Mouse (Mus musculus) colon, adult 2 months (tissue): ENCODE results near the gene Tmem150a. TPM values are rescaled to one million over a fixed set of nuclear protein-coding genes. Genes with fewer than 3 reads are reported as not detected.

Experiments used
- polyA plus RNA-seq: library from polyadenylated mRNA; depleted of rRNA; stranded (reverse); fragments of >200 nt; gene quantifications from 2 replicates; pipeline ENCODE4 v1.2.3, GENCODE M21; 2012; rRNA removed

Tmem150a gene
- 15.4 TPM in 2 replicates for polyA plus RNA-seq

GRCm38 (mm10) chr6:72355066-72355911 is at the start of gene Tmem150a:
Gene Tmem150a, plus strand, starts transcription at chr6:72355447.

GRCm38 (mm10) chr6:72345074-72345567 is 10.1 kb upstream of the Tmem150a start, which contains the start of gene Usp39:
Gene Usp39, minus strand, starts transcription at chr6:72345184.

DNA sequence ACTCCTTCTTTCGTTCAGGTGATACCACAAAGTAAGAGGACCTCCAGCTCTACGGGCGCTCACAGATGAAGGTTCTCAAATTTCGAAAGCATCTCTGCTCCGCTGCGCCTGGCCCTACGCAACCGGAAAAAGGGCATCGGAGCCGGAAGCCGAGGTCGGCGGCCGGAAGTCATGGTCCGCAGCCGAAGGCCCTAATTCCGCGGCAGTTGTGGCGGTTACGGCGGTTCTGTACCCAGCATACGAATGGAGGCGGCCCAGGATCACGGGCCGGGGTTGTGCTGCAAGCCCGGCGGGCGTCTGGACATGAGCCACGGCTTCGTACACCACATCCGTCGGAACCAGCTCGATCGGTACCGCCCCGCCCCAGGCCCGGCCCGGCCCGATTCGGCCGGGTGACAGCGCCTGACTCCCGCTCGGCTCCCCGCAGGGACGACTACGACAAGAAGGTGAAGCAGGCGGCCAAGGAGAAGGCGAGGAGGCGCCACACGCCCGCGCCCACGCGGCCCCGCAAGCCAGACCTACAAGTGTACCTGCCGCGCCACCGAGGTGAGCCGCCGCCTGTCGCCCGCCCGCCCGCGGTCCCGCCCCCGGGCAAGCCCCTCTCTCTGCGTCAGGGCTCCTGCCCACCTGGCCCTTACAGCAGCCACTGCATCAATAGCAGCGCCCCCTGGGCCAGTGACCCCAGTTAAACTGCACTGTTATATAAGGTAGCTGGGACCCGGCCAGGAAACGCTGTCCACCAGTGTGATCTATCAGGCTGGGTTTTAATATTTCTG is 7.9 kb upstream of the Tmem150a start, which contains the start of gene 0610030E20Rik:
Gene 0610030E20Rik (plus strand): TSS at position 152 of the 776 bp plus-strand sequence.

DNA sequence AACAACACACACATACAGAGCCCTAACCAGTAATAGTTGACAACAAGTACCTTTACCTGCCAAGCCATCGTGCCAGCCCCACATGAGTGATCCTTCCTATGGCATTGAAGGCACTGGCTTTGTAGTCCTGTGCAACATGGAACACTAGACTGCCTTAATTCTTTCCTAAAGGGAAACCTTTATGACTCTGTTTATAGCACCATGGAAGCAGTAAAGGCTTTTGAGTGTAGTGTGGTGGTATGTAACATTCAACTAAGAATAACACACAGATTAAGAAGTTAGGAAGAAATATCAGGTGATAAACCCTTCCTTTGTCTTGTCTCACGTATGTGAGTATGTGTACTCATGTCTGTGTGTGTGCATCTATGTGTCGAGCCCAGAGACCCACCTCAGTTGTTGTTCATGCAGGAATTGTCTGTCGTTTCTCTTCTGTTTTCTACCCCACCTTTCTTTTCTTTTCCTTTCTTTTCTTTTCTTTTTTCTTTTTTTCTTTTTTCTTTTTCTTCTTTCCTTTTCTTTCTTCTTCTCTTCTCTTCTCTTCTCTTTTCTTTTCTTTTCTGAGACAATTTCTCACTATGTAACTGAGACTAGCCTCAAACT is 11.7 kb downstream of the Tmem150a start, which contains the start of gene Rnf181:
Gene Rnf181 (minus strand): TSS at position 113 of the 600 bp plus-strand sequence.

GRCm38 (mm10) chr6:72380131-72380770 is 25.0 kb downstream of the Tmem150a start, which contains the start of gene Vamp5:
Gene Vamp5, minus strand, starts transcription at chr6:72380468.

GRCm38 (mm10) chr6:72389941-72390771 is 34.9 kb downstream of the Tmem150a start, which contains the start of gene Vamp8:
Gene Vamp8, minus strand, starts transcription at chr6:72390703.

Other genes with a start within 250 kb of the Tmem150a start
- 10.7 and 12.6 TPM in 2 replicates for gene Atoh8, start 119.9 kb upstream of the Tmem150a start, polyA plus RNA-seq
- 0.29 and 0.33 TPM in 2 replicates for gene Sftpb, start 50.8 kb upstream of the Tmem150a start, polyA plus RNA-seq
- 8.6 and 11.0 TPM in 2 replicates for gene Usp39, start 10.3 kb upstream of the Tmem150a start, polyA plus RNA-seq
- 15.1 and 16.6 TPM in 2 replicates for gene 0610030E20Rik, start 8.1 kb upstream of the Tmem150a start, polyA plus RNA-seq
- 63.2 and 74.9 TPM in 2 replicates for gene Rnf181, start 11.5 kb downstream of the Tmem150a start, polyA plus RNA-seq
- 6.6 and 9.3 TPM in 2 replicates for gene Vamp5, start 25.0 kb downstream of the Tmem150a start, polyA plus RNA-seq
- gene Vamp8, start 35.3 kb downstream of the Tmem150a start, polyA plus RNA-seq: 144 and 190 TPM in 2 replicates
- gene Ggcx, start 58.9 kb downstream of the Tmem150a start, polyA plus RNA-seq: 19.9 and 25.5 TPM in 2 replicates
- gene Mat2a, start 84.1 kb downstream of the Tmem150a start, polyA plus RNA-seq: 129 and 136 TPM in 2 replicates
- gene Sh2d6, start 166.3 kb downstream of the Tmem150a start, polyA plus RNA-seq: 10.2 and 14.7 TPM in 2 replicates
- gene Capg, start 188.9 kb downstream of the Tmem150a start, polyA plus RNA-seq: 60.4 and 63.9 TPM in 2 replicates
- 15.4 and 18.6 TPM in 2 replicates for gene Elmod3, start 243.0 kb downstream of the Tmem150a start, polyA plus RNA-seq
- gene Retsat, start 243.0 kb downstream of the Tmem150a start, polyA plus RNA-seq: 55.1 and 57.3 TPM in 2 replicates